Mouse (Mus musculus) Patski (cell line): ENCODE data around the gene Arl15. TPM values are rescaled to one million over a fixed set of nuclear protein-coding genes. Genes with fewer than 3 reads are reported as not detected.

Source experiments
- ATAC-seq: fragments of 100-300 bp; one replicate; pipeline ENCODE4 v1.8.0; 2021
- CTCF ChIA-PET: fragments of 350-600 bp; sonication (Branson Sonifier 250); formaldehyde crosslinking; loops from one replicate; lab custom pipeline; 2022; ENCODE audit warnings: inconsistent platforms; lab: Charles Lee
- POLR2A ChIA-PET: fragments of 350-600 bp; sonication (Branson Sonifier 250); formaldehyde crosslinking; loops from one replicate; lab custom pipeline; 2022; ENCODE audit warnings: antibody characterized with exemption, inconsistent platforms; lab: Charles Lee
- DNase-seq: peaks from one replicate; pipeline ENCODE4 v3.0.0-alpha.2; 2011; ENCODE audit warnings: low read depth, low spot score
- H3K27me3 ChIP-seq: fragments of 371-371 bp; one replicate; pipeline ENCODE4 v1.5.1; 2021
- CTCF ChIP-seq: fragments of 100-300 bp; IDR thresholded peaks from one replicate; pipeline ENCODE4 v1.5.1; 2021
- in situ Hi-C: fragments of 300-500 bp; cut with MboI; formaldehyde crosslinking; loops from 3 replicates; pipeline ENCODE4 v1.11.1; 2018; ENCODE audit warnings: low pct_unique_long_range_greater_than_20kb, mixed read lengths
- polyA plus RNA-seq: library from polyadenylated mRNA; unstranded; gene quantifications from one replicate; pipeline ENCODE4 v1.2.3, GENCODE M21; 2021

The Arl15 gene
- polyA plus RNA-seq, 1 experiment from 2014 or later: 35.2 TPM

DNA sequence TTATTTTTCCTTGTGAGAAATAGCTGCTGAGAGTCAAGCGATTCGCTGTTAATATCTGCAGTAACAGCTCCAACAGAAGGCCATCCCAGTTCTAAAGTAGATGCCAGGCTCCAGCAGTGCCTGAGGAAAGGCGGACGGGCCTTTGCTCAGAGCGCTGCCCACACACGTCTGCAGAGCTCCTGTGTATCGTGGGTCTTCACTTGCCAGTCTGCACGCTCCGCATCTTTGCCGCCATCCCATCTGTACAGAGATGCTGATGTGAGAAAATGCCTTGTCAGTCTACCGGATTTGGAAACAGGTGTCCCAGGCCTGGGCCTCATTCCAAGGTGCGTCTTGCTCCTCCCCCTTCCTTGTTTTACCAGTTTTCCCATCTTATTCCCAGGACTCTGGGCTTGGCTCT is 27.6 kb downstream of the Arl15 start:
- POLR2A ChIA-PET: no interaction called here
- CTCF ChIA-PET: no interaction called here
- H3K27me3 ChIP-seq: no peaks in the 10 kb centered on the region
- in situ Hi-C loops: no loop called here
- TF ChIP-seq CTCF: no peak
- DNase-seq (no peak), ATAC-seq (no peak)

DNA sequence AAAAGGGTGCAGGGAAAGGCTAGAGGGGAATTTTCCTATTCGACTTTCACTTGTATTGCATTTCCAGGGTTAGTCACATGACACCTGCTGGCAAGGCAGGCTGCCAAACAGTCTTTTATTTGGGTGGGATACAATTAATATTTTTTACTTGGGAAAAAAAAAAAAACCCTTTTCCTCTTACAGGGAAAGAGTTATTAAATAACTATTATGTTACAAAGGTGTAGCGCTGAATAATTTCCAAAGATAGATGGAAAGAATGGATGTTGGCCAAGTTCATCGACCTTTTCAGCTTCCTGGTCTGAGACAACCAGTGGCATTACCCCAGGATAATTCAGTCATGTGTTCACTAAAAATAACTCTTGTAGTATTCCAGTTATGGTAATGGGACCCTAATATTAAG is 29.7 kb downstream of the Arl15 start:
- TF ChIP-seq CTCF: no peak
- CTCF ChIA-PET: interaction anchor here (1.0 to 1.5 kb wide), 2 partner anchors 9 to 24 kb away, joined by 3 read pairs; no protein-coding TSS in a partner anchor
- no peak for DNase-seq
- H3K27me3 ChIP-seq: no peaks in the 10 kb centered on the region
- no peak for ATAC-seq
- POLR2A ChIA-PET: no interaction called here
- in situ Hi-C loops: no loop called here

DNA sequence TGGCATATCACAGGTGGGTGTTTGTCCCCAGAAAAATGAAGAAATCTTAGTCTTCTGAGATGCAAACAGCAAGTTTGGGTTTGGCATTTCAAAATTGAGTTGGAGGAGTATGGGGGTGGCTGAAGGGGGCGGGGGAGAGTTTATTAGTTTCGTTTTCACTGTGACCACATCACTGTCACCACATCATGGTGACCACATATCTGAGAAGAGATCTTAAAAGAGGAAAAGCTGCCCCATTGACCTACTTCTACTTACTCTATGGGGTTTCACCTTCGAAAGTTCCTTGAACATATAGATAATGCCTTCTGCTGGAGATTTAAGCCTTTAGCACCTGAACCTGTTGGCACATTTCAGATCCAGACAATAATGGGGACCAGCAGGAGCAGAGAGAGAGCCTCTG is 34.3 kb downstream of the Arl15 start:
- ChIA-PET CTCF (interaction anchor here (2.2 kb wide), 1 partner anchor 10 kb away, joined by 6 read pairs; no protein-coding TSS in a partner anchor), POLR2A (no interaction called here)
- no peaks in the 10 kb centered on the region for H3K27me3 ChIP-seq
- in situ Hi-C loops: no loop called here
- no peak for ATAC-seq
- DNase-seq: no peak
- no peak for TF ChIP-seq CTCF

DNA sequence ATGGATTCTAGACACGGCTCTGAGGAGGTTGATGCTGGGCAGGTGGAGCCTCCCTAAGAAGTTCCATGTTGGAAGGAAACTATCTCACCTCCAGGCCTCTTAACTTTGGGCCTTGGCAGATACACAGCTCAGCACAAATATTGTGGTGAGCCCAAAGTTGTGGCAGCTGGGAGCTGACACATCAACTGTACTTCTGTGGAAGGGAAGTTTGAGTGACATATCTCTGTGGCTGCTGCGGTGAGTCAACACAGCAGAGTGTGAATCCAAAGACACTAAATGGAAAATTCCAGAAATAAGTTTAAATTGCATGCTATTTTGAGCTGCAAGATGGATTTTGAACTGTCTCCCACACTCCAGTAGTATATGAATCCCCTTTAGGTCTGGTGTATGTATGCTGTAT is 34.8 kb downstream of the Arl15 start:
- in situ Hi-C loops: no loop called here
- no peaks in the 10 kb centered on the region for H3K27me3 ChIP-seq
- ATAC-seq (no peak), DNase-seq (no peak)
- ChIA-PET POLR2A (no interaction called here), CTCF (interaction anchor here (2.2 kb wide), 1 partner anchor 10 kb away, joined by 6 read pairs; no protein-coding TSS in a partner anchor)
- no peak for TF ChIP-seq CTCF

DNA sequence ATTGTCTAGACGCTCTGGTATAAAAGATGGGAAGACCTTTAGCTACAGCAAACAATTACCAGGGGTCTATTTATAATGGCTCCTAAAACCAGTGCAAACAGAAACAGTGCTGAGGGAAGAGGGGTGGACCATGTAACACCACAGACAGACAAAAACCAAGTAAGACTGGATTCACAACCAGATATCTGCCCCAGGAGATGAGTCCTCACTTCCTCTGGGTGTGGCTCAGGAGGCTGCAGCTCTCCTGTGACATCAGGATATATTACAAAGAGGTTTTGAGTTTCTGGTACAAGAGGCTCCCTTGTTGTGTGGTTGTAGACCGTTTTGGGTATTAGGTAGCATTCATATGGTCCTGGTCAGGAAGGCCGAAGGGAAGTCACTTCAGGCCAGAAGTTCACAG is 36.5 kb downstream of the Arl15 start:
- ChIA-PET POLR2A (no interaction called here), CTCF (interaction anchor here (1.2 to 1.5 kb wide), 2 partner anchors 13 to 138 kb away, joined by 4 read pairs; no protein-coding TSS in a partner anchor)
- no peak for DNase-seq
- H3K27me3 ChIP-seq: no peaks in the 10 kb centered on the region
- TF ChIP-seq CTCF: no peak
- in situ Hi-C loops: no loop called here
- ATAC-seq: no peak

DNA sequence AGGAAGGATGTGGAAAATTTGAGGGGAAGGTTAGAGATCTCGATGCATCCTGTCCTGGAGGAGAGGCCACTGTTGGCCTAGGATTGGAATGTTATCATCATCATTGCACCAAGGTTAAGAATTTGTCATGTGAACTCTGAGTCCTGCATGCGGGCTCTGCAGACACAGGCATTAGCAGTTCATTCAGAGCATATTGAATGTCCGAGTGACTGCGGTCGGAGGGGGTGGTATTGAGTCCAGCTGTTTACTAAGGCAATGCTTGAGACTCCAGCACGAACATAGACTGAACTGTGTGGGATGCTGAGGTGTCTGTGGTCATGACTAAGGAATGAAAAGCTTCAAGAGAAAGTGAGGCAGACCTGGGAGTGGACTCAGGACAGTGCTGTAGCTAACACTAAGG is 38.6 kb downstream of the Arl15 start:
- in situ Hi-C loops: no loop called here
- no peak for ATAC-seq
- no peak for DNase-seq
- POLR2A ChIA-PET: interaction anchor here (0.6 kb wide), 1 partner anchor 102 kb away, joined by 5 read pairs; no protein-coding TSS in a partner anchor
- no peaks in the 10 kb centered on the region for H3K27me3 ChIP-seq
- TF ChIP-seq CTCF: no peak
- CTCF ChIA-PET: interaction anchor here (0.8 to 1.2 kb wide), 3 partner anchors 12 to 37 kb away, joined by 3 read pairs; no protein-coding TSS in a partner anchor

DNA sequence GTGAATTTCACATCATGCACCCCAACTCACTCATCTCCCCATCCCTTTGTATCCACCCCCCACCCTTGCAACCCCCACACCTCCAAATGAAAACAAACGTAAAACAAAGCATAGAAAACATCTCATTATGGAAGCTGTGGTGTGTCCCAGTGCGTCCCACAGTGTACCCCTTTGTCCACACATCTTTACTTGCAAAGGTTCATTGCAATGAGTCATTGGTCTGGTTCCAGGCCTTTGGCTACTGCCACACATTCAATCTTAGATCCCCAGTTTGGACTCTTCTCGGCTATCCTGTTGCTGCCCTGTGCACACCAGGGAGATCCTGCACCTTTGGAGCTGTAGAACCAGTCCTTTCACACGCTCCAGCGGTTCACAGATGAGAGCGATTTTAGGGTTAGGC is 41.6 kb downstream of the Arl15 start:
- no peak for DNase-seq
- CTCF ChIA-PET: interaction anchor here (2.0 kb wide), 1 partner anchor 9 kb away, joined by 5 read pairs; no protein-coding TSS in a partner anchor

DNA sequence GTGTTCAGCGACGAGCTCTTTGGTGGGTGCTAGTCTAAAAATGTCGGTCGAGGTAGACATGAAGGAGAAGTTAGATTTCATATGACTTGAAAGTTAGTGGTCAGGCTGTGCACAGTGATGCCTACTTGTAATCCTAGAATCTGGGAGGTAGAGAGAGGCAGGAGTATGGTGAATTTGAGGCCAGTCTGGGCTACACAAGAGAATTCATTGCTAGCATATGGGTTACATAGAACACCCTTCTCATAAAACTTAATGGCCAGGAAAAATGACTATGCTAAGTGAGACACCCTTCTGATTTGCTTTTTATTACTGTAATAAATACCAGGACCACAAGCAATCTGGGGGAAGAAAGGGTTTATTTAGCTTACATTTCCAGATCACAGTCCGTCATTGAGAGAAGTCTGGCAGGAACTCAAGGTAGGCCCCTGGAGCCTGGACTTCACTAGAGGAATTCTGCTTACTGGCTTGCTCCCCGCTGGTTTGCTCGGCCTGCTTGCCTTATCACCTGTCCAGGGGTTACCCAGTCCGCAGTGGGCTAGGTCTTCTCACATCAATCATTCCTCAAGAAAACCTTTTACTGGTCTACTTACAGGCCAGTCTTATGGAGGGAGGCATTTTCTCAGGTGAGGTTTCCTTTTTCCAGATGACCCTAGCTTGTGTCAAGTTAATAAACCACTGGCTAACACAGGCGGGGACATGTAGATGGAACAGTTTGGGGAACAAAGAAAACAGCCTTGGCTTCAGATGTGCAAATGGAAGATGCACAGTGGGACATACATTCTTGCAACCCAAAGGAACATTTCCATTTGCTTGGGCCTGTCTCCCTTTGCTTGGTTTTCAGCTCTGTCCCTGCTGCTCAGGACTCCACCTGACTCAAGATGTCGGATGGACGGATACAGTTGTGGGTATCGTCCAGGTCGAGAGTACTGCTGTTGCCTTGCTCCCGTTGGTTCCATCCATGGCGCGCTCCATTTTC is 44.6 kb downstream of the Arl15 start:
- in situ Hi-C loops: no loop called here
- no peak for DNase-seq
- CTCF ChIA-PET: interaction anchor here (2.1 kb wide), 1 partner anchor 10 kb away, joined by 6 read pairs; no protein-coding TSS in a partner anchor
- ATAC-seq: no peak
- POLR2A ChIA-PET: interaction anchor here (0.5 kb wide), 1 partner anchor 192 kb away, joined by 7 read pairs; no protein-coding TSS in a partner anchor
- TF ChIP-seq CTCF: no peak
- H3K27me3 ChIP-seq: no peaks in the 10 kb centered on the region

More for the DNA sequence above, 41.6 kb downstream of the Arl15 start:
- H3K27me3 ChIP-seq: no peaks in the 10 kb centered on the region
- no peak for ATAC-seq
- no peak for TF ChIP-seq CTCF
- POLR2A ChIA-PET: no interaction called here
- in situ Hi-C loops: no loop called here

DNA sequence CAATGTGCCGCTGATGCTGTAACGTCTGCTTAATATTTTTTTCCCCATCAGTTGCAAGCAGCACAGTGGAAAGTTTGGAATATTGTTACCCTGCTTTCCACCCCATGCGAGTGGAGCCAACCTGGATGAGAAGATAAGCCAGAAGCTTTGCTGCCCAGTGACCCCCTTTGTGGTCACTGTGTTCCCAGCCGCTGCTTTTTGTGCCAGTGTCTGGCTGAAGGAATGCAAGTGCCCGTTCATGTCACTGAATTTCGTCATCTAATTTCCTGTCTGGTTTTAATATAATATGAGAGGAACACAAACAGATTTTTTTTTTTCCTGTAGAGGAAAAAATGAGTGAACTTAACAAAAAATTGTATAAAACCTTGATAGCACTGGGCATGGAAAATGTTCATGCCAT is 46.1 kb downstream of the Arl15 start:
- no peaks in the 10 kb centered on the region for H3K27me3 ChIP-seq
- no peak for ATAC-seq
- no peak for TF ChIP-seq CTCF
- no peak for DNase-seq
- in situ Hi-C loops: no loop called here
- ChIA-PET POLR2A (no interaction called here), CTCF (interaction anchor here (1.1 kb wide), 1 partner anchor 24 kb away, joined by 3 read pairs; no protein-coding TSS in a partner anchor)

DNA sequence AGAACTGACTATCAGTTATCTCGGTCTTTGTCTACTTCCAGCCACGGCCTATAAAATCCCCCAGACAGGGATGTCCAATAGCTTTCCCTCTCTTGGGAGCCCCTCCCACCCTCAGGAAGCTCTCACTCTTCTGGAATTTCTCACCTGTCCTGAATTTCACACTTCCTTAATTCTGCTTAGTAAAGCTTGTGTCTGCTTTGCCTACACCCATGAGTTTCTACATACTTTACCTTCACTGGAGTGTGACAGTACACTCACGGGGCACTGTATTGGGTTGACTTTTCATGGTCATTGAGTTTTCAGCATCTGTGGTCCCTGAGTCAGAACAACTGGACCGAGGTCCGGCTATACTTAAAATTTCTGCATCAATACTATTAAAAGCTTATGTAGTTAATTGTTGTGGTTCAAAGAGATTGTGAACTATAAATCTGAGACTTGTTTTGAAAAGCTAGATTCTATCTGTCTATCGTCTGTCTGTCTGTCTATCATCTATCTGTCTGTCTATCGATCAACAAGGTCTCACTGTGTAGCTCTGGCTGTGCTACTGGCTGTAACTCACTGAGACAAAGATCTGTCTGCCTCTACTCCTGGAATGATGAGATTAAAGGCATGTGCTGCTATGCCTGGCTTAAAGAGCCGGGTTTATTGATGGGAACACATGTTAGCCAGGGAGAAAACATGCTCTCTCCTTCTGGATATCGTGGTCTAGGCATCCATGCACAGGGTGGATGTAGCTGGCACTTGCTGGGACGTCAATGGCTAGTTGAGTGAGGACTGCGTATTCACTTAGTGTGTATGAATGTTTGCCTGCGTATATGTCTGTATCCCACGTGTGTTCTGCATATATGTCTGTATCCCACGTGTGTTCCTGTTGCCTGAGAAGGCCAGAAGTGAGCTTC is 48.4 kb downstream of the Arl15 start:
- CTCF ChIA-PET: interaction anchor here (0.9 to 1.7 kb wide), 5 partner anchors 11 to 505 kb away, joined by 3 to 4 read pairs (median 4); no protein-coding TSS in a partner anchor
- H3K27me3 ChIP-seq: no peaks in the 10 kb centered on the region
- no peak for TF ChIP-seq CTCF
- peak; percentile 94 for ATAC-seq
- in situ Hi-C loops: no loop called here
- POLR2A ChIA-PET: no interaction called here
- DNase-seq: peak; percentile 60
